Mouse (Mus musculus) lung, postnatal 0 days (tissue): ENCODE measurements at regions not wholly inside any gene's neighbourhood (a gene's known extent, or its start where the extent isn't known, plus 50 kb on each side); places are given as distances from the start of the nearest gene placed in this dataset.

Source experiments
- ATAC-seq: fragments of 200-750 bp; cut with Nextera tagmentation; 2 replicates; pipeline ENCODE4 v1.8.0; 2017; ENCODE audit warnings: moderate library complexity
- DNase-seq: peaks from one replicate; pipeline ENCODE4 v3.0.0-alpha.2; 2016; ENCODE audit warnings: low spot score
- H3K27ac ChIP-seq: fragments of 300-500 bp; sonication (generic); 2 replicates; pipeline ENCODE4 v1.5.1; 2014; ENCODE audit warnings: antibody characterized with exemption, mild to moderate bottlenecking, low read length, mixed read lengths
- H3K27me3 ChIP-seq: fragments of 300-500 bp; sonication (generic); replicated peaks from 2 replicates; pipeline ENCODE4 v1.6.1; 2014; ENCODE audit warnings: low read length, mixed read lengths; ENCODE audit not compliant: insufficient read depth
- H3K36me3 ChIP-seq: fragments of 300-500 bp; sonication (generic); 2 replicates; pipeline ENCODE4 v1.6.1; 2014; ENCODE audit warnings: low read length, mixed read lengths; ENCODE audit not compliant: insufficient read depth
- H3K4me1 ChIP-seq: fragments of 300-500 bp; sonication (generic); 2 replicates; pipeline ENCODE4 v1.6.1; 2014; ENCODE audit warnings: antibody characterized with exemption, low read depth, low read length, mixed read lengths; ENCODE audit not compliant: insufficient read depth
- H3K4me2 ChIP-seq: fragments of 300-500 bp; sonication (generic); replicated peaks from 2 replicates; pipeline ENCODE4 v1.6.1; 2014; ENCODE audit warnings: low read depth, mild to moderate bottlenecking, low read length, moderate library complexity, mixed read lengths
- H3K4me3 ChIP-seq: fragments of 300-500 bp; sonication (generic); 2 replicates; pipeline ENCODE4 v1.5.1; 2014; ENCODE audit warnings: low read depth, low read length
- H3K9ac ChIP-seq: fragments of 300-500 bp; sonication (generic); replicated peaks from 2 replicates; pipeline ENCODE4 v1.6.1; 2014; ENCODE audit warnings: low read depth, mild to moderate bottlenecking
- H3K9me3 ChIP-seq: fragments of 300-500 bp; sonication (generic); 2 replicates; pipeline ENCODE4 v1.6.1; 2016; ENCODE audit warnings: low read length, mixed read lengths
- CTCF ChIP-seq: IDR thresholded peaks from 2 replicates; pipeline ENCODE4 v1.5.1; 2016; ENCODE audit warnings: antibody characterized with exemption, mild to moderate bottlenecking
- EP300 ChIP-seq: IDR thresholded peaks from 2 replicates; pipeline ENCODE4 v1.6.1; 2016; ENCODE audit warnings: antibody characterized with exemption, mild to moderate bottlenecking, control low read depth
- WGBS: fragments of 180-500 bp; shearing (Covaris S2); extraction: QIAGEN DNeasy Blood & Tissue Kit; methylation state at CpG from one replicate; pipeline ENCODE4 v1.1.7; 2014; 5-methylcytosine and 5-hydroxymethylcytosine counted together

- WGBS = 91% methylated on average over 3 of the region's 3 CpGs
Measured at GRCm38 (mm10) chr14:97431221-97431620, 738.3 kb downstream of the Dach1 start.

GRCm38 (mm10) chr14:97403176-97403795 lies 766.3 kb downstream of the Dach1 start:
- no peak overlapping the region for H3K4me3 ChIP-seq
- 60% methylated on average over 3 of the region's 3 CpGs for WGBS
- no peak overlapping the region for H3K27ac ChIP-seq
- TF ChIP-seq EP300 = no peak
- ATAC-seq = 0 out of 2 replicates have a peak, but pooled peaks have one; percentile 9
- no peaks in the 10 kb centered on the region for H3K27me3 ChIP-seq
- no peak overlapping the region for H3K4me2 ChIP-seq
- no peaks in the 10 kb centered on the region for H3K4me1 ChIP-seq
- DNase-seq = no peak
- H3K9ac ChIP-seq = no peak overlapping the region
- no peaks in the 10 kb centered on the region for H3K9me3 ChIP-seq
- no peaks in the 10 kb centered on the region for H3K36me3 ChIP-seq

More at GRCm38 (mm10) chr14:97431221-97431620, 738.3 kb downstream of the Dach1 start:
- H3K27ac ChIP-seq = no peak overlapping the region
- no peak overlapping the region for H3K4me2 ChIP-seq
- H3K9ac ChIP-seq = no peak overlapping the region
- DNase-seq (no peak), ATAC-seq (no peak)
- no peaks in the 10 kb centered on the region for H3K4me1 ChIP-seq
- no peaks in the 10 kb centered on the region for H3K9me3 ChIP-seq
- no peak for TF ChIP-seq EP300
- TF ChIP-seq CTCF = no peak
- no peak overlapping the region for H3K4me3 ChIP-seq
- H3K27me3 ChIP-seq = no peaks in the 10 kb centered on the region
- H3K36me3 ChIP-seq = no peaks in the 10 kb centered on the region

- H3K36me3 ChIP-seq = no peaks in the 10 kb centered on the region
- DNase-seq = no peak
- ATAC-seq = no peak
- no peak overlapping the region for H3K4me2 ChIP-seq
- H3K27me3 ChIP-seq = no peaks in the 10 kb centered on the region
- no peak for TF ChIP-seq CTCF
- no peak for TF ChIP-seq EP300
- H3K4me3 ChIP-seq = no peak overlapping the region
- no peak overlapping the region for H3K27ac ChIP-seq
- no peaks in the 10 kb centered on the region for H3K4me1 ChIP-seq
- H3K9me3 ChIP-seq = no peaks in the 10 kb centered on the region
- WGBS = 47% methylated on average over 7 of the region's 7 CpGs
- H3K9ac ChIP-seq = no peak overlapping the region
Measured at GRCm38 (mm10) chr14:97396385-97396784, 773.2 kb downstream of the Dach1 start.

GRCm38 (mm10) chr14:97395750-97396377 lies 773.7 kb downstream of the Dach1 start:
- DNase-seq (no peak), ATAC-seq (no peak)
- no peaks in the 10 kb centered on the region for H3K4me1 ChIP-seq
- H3K4me2 ChIP-seq = no peak overlapping the region
- no peak overlapping the region for H3K4me3 ChIP-seq
- no peaks in the 10 kb centered on the region for H3K36me3 ChIP-seq
- no peak overlapping the region for H3K9ac ChIP-seq
- no peak overlapping the region for H3K27ac ChIP-seq
- TF ChIP-seq CTCF = no peak
- TF ChIP-seq EP300 = no peak
- no peaks in the 10 kb centered on the region for H3K27me3 ChIP-seq
- WGBS = 83% methylated on average over 7 of the region's 7 CpGs
- no peaks in the 10 kb centered on the region for H3K9me3 ChIP-seq

GRCm38 (mm10) chr14:97389005-97389404 lies 780.6 kb downstream of the Dach1 start:
- TF ChIP-seq EP300 = no peak
- no peak for TF ChIP-seq CTCF
- DNase-seq = no peak
- H3K4me3 ChIP-seq = no peak overlapping the region
- 52% methylated on average over 2 of the region's 2 CpGs for WGBS
- H3K36me3 ChIP-seq = no peaks in the 10 kb centered on the region
- no peak overlapping the region for H3K27ac ChIP-seq
- no peaks in the 10 kb centered on the region for H3K4me1 ChIP-seq
- no peaks in the 10 kb centered on the region for H3K9me3 ChIP-seq
- no peak overlapping the region for H3K4me2 ChIP-seq
- no peaks in the 10 kb centered on the region for H3K27me3 ChIP-seq
- ATAC-seq = no peak
- H3K9ac ChIP-seq = no peak overlapping the region

DNA sequence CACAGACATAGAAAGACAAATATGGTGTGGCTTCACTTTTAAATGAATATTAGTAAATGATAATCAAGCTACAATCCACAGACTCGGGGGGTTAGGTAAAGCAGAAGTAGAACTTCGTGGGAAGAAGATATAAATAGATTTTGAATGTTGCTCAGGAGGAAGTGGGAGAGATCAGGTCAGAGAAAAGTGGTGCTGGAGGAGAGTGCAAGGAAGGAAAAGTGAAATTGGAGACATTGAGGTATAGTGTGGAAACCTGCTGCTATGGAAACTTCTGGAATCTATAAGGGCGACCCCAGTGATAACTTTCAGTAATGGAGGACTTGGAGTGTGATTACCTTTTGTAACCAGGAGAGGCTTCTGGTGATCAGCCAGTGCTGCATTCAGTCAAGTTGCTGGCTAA lies 789.4 kb downstream of the Dach1 start:
- H3K4me1 ChIP-seq = no peaks in the 10 kb centered on the region
- H3K4me2 ChIP-seq = no peak overlapping the region
- WGBS = 59% methylated on average over 3 of the region's 3 CpGs
- H3K9ac ChIP-seq = no peak overlapping the region
- H3K36me3 ChIP-seq = no peaks in the 10 kb centered on the region
- H3K27me3 ChIP-seq = no peaks in the 10 kb centered on the region
- H3K9me3 ChIP-seq = no peaks in the 10 kb centered on the region
- H3K4me3 ChIP-seq = no peak overlapping the region
- TF ChIP-seq CTCF (no peak), EP300 (no peak)
- H3K27ac ChIP-seq = no peak overlapping the region
- ATAC-seq (no peak), DNase-seq (no peak)
